Mouse (Mus musculus): ENCODE measurements around the gene Dnaic1.

The Dnaic1 gene

GRCm38 (mm10) chr4:41569411-41569885 lies at the start of gene Dnaic1, which contains the start of gene Fam219a:
Gene Dnaic1 (plus strand): TSS chr4:41569775.
Gene Fam219a (minus strand): TSS chr4:41569538.
- peak; percentile 99 for DNase-seq (ENCODE audit: low spot score in 2 of 2)

- DNase-seq (ENCODE audit: low spot score in 2 of 2), result no peak
Observed at GRCm38 (mm10) chr4:41520641-41521040, 48.9 kb upstream of the Dnaic1 start.

GRCm38 (mm10) chr4:41522136-41522535 lies 47.4 kb upstream of the Dnaic1 start:
- DNase-seq (ENCODE audit: low spot score in 2 of 2), result no peak

- peak; percentile 53 to 81 for DNase-seq (ENCODE audit: low spot score in 2 of 2)
Observed at GRCm38 (mm10) chr4:41522788-41523187, 46.8 kb upstream of the Dnaic1 start.

DNA sequence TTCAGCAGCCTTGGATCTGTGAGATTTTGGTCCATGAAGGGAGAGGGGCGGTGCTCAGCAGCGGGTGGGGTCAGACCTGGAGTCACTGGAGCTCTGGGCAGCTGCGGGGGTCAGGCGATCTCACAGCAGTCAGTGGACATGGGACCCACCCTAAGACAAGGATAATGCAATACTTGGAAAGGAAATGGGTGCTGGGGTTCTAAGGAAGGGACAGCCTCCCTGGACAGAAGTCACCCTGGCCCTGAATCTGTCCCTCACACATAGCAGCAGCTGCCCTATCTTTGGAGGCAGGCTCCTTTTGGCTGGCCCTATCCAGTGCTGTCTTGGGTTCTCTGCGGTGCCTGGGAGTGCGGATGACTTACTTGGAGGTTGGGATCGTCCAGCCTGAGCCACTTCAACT lies 45.7 kb upstream of the Dnaic1 start:
- DNase-seq (ENCODE audit: low spot score in 2 of 2), result no peak

GRCm38 (mm10) chr4:41524829-41525228 lies 44.7 kb upstream of the Dnaic1 start:
- no peak for DNase-seq (ENCODE audit: low spot score in 2 of 2)

- DNase-seq (ENCODE audit: low spot score in 2 of 2), result no peak
Observed at GRCm38 (mm10) chr4:41526553-41526952, 43.0 kb upstream of the Dnaic1 start.

- no peak for DNase-seq (ENCODE audit: low spot score in 2 of 2)
Observed at GRCm38 (mm10) chr4:41527076-41527475, 42.5 kb upstream of the Dnaic1 start.

GRCm38 (mm10) chr4:41527996-41528395 lies 41.6 kb upstream of the Dnaic1 start:
- DNase-seq (ENCODE audit: low spot score in 2 of 2), result no peak

- no peak for DNase-seq (ENCODE audit: low spot score in 2 of 2)
Observed at GRCm38 (mm10) chr4:41532420-41532819, 37.2 kb upstream of the Dnaic1 start.

DNA sequence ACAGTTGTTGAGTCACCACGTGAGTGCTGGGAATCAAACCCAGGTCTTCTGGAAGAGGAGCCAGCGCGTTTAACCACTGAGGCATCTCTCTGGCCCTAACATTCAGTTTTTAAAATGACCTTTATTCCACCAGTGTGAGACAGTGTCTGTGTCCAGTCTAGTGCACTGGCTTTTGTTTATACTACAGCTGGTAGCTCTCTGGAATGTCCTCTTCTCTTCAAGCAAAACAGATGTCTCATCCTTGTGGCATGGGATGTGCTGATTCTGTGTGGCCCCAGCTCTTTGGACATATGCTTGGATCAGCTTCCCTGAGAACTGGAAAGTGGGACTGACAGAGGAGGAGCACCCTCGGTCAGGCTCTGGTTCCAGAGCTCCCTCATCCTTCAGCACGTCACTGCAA lies 34.7 kb upstream of the Dnaic1 start:
- no peak for DNase-seq (ENCODE audit: low spot score in 2 of 2)

- DNase-seq (ENCODE audit: low spot score in 2 of 2), result no peak
Observed at GRCm38 (mm10) chr4:41542136-41542535, 27.4 kb upstream of the Dnaic1 start.

GRCm38 (mm10) chr4:41545985-41546384 lies 23.6 kb upstream of the Dnaic1 start:
- no peak for DNase-seq (ENCODE audit: low spot score in 2 of 2)

- no peak for DNase-seq (ENCODE audit: low spot score in 2 of 2)
Observed at GRCm38 (mm10) chr4:41547086-41547485, 22.5 kb upstream of the Dnaic1 start.

GRCm38 (mm10) chr4:41552529-41552928 lies 17.0 kb upstream of the Dnaic1 start:
- peak in 1 of 2 experiments; percentile 83 for DNase-seq (ENCODE audit: low spot score in 2 of 2)

GRCm38 (mm10) chr4:41553116-41553515 lies 16.5 kb upstream of the Dnaic1 start:
- no peak for DNase-seq (ENCODE audit: low spot score in 2 of 2)

DNA sequence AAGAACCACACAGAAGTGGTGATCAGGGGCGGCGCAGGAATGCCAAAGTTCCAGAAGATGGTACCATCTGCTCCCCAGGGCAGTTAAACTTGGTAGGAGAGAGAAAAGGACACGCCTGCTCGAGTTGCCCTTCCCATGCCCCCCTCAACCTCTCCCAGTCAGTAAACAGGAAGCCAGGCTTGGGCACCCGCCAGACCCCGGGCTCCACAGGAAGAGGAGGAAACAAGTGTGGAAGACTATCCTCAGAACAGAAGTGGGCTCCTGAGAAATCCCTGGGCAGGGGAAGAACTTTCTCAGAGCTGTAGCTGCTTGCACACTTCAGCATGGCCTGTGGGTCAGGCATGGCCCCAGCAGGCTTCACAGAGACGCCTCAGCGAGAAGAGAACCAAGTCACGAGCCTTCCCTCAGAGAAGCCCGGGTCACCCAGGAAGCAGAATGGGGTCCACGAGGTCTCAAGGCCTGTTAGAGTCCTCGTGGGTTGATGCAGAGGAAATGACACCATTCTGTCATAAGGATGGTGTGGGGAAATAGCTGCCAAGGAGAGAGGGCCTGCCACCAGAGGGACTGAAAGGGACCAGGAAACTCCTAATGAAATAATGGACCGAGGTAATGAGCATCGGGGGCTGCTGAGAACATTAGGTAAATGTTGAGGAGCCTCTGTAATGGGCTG lies 14.4 kb upstream of the Dnaic1 start:
- DNase-seq (ENCODE audit: low spot score in 2 of 2), result peak in 1 of 2 experiments; percentile 34

DNA sequence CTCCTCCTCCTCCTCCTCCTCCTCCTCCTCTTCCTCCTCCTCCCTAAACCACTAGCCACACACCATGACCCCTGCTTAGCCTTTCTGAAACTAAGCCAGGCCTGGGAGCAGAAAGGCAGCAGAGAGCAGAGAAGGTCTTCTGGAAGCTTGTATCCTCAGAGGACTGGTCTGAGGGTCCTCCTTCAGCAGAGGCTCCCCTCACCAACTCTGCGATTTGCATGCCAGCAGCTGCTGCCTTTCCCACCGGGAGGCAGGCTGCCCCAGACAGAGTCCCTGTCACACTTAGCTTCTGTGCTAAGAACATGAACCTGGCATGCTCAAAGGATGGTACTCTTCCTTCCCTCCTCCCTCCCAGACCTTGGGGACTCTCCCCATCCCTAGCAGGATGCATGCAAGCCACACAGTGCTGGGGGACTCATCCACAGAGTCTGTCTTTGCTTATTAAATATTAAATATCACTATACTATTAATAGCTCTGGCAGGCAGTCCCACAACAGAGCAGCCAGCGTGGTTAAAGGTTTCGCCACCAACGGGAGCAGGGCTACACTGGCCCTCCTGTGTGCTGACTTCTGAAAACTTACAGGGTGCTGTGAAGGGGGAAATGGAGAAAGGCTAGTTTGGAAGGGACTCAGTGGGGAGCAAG lies 13.1 kb upstream of the Dnaic1 start:
- DNase-seq (ENCODE audit: low spot score in 2 of 2), result no peak

DNA sequence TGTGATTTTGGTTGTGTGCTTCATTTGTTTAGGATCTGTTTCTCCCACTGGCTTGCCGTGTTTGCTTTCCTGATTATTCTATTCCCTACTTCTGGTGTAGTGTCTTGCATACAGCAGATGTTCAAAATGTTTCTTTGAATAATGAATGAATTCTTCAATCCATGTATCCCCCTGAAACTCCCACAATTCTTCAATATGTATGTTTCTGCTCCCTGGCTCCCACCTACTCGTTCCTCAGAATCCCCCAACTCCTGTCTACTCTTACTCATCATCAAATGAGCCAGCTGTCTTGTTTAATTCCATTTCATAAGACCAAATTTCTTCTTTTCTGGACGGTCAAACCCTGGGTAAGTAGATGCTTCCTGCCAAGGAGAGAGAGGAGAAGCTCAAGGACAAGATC lies 12.5 kb upstream of the Dnaic1 start:
- no peak for DNase-seq (ENCODE audit: low spot score in 2 of 2)

GRCm38 (mm10) chr4:41563297-41563696 lies 6.3 kb upstream of the Dnaic1 start:
- no peak for DNase-seq (ENCODE audit: low spot score in 2 of 2)

DNA sequence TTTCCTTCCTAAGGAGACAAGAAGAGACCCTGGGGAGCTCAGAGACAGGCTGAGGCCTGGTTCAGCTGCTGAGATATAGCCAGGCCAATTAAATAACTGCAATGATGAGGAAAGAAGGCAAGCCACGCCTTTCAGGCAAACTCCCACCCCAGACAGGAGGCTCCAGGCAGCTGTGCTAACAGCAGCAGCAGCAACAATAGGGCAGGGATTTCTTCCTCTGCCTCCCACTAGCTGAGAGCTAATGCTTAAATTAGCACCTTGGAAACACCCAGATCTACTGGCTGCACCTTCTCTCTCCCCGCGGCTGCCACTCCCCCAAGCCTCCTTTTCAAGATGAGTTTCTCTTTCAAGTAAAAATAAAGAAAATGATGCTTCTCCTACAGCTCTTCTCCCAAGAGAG lies 3.5 kb upstream of the Dnaic1 start:
- DNase-seq (ENCODE audit: low spot score in 2 of 2), result peak; percentile 50 to 62

DNA sequence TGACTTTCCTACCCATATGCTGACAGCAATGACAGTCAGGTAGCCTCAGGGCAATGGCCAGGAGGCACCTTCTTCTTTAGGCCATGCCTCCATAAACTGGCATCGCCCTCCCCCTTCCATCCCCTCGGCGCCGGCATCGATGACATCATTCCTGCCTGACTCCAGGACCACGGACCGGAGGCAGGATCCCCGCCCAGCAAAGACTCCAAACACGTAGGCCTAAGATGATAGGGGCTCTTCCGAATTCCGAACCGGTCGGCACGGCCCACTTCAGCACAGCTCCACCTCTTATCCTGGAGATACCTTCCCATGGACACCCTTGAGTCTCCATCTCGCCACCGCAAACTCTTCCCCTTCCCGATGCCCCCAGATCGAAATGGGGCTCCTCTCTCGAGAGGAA lies 1.3 kb upstream of the Dnaic1 start:
- peak; percentile 52 to 62 for DNase-seq (ENCODE audit: low spot score in 2 of 2)

- DNase-seq (ENCODE audit: low spot score in 2 of 2), result no peak
Observed at GRCm38 (mm10) chr4:41568682-41569410, 729 bp upstream of the Dnaic1 start.
